Mouse (Mus musculus): Measurements from ENCODE around the gene Mx1. TPM values are rescaled to one million over a fixed set of nuclear protein-coding genes. Genes with fewer than 3 reads are reported as not detected.

Gene Mx1
- polyA plus RNA-seq, 1 experiment from 2014 or later, result 0.04 TPM

DNA sequence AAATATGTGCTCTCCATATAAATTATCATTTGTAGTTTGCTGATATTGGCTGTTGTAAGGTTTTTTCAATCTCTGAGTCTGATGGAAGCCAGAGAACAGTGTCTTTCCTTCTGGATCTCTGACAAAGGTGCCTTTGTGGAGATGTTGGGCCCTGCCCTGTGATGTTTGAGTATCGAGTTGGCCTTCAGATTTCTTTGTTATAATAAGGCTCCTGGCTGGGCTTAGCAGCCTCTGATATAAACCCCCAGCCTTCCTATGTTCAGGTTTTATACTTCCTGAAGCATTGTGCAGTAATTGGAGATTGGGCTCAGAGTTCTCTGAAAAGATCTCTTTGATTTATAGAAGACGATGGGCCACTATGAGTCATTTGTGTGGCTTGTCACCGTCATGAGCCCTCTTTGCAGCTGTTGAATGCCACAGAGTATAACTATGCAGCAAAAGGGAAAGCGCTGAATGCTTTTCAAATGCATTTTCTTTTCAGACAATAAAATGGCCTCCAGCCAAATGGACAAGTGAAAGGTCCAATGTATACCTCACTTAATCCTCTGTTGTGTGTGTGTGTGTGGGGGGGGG lies 60.4 kb downstream of the Mx1 start:
- no peak overlapping the region for H3K4me3 ChIP-seq (ENCODE audit: low read depth, low read length)
- no peak overlapping the region for H3K4me2 ChIP-seq
- no peaks in the 10 kb centered on the region for H3K9me3 ChIP-seq (ENCODE audit: control insufficient read depth, low read length)
- 64% methylated on average over 4 of the region's 4 CpGs for WGBS
- H3K4me1 ChIP-seq (ENCODE audit: control insufficient read depth, insufficient read depth, low read length), result no peaks in the 10 kb centered on the region
- no peak overlapping the region for H3K27ac ChIP-seq (ENCODE audit: low read depth, low read length)
- H3K27me3 ChIP-seq (ENCODE audit: control insufficient read depth, insufficient read depth, low read length), result no peaks in the 10 kb centered on the region
- DNase-seq (ENCODE audit: low spot score, missing footprints), result no peak
- no peaks in the 10 kb centered on the region for H3K36me3 ChIP-seq (ENCODE audit: control insufficient read depth, insufficient read depth, low read length)
- no peak overlapping the region for H3K9ac ChIP-seq (ENCODE audit: low read length)
- no peak for ATAC-seq (ENCODE audit: low FRiP score)

- Histone ChIP-seq H3K4me2 (no peak overlapping the region), H3K27me3 (ENCODE audit: control insufficient read depth, insufficient read depth, low read length) (no peaks in the 10 kb centered on the region), H3K36me3 (ENCODE audit: control insufficient read depth, insufficient read depth, low read length) (no peaks in the 10 kb centered on the region), H3K27ac (ENCODE audit: low read depth, low read length) (no peak overlapping the region), H3K4me3 (ENCODE audit: low read depth, low read length) (no peak overlapping the region), H3K9ac (ENCODE audit: low read length) (no peak overlapping the region), H3K4me1 (ENCODE audit: control insufficient read depth, insufficient read depth, low read length) (no peaks in the 10 kb centered on the region), H3K9me3 (ENCODE audit: control insufficient read depth, low read length) (no peaks in the 10 kb centered on the region)
- ATAC-seq (ENCODE audit: low FRiP score), result no peak
- no peak for DNase-seq (ENCODE audit: low spot score, missing footprints)
Observed at GRCm38 (mm10) chr16:97401741-97402140, 61.0 kb downstream of the Mx1 start.

GRCm38 (mm10) chr16:97399991-97400390 lies 62.7 kb downstream of the Mx1 start:
- no peaks in the 10 kb centered on the region for H3K36me3 ChIP-seq (ENCODE audit: control insufficient read depth, insufficient read depth, low read length)
- ATAC-seq (ENCODE audit: low FRiP score) (no peak), DNase-seq (ENCODE audit: low spot score, missing footprints) (no peak)

DNA sequence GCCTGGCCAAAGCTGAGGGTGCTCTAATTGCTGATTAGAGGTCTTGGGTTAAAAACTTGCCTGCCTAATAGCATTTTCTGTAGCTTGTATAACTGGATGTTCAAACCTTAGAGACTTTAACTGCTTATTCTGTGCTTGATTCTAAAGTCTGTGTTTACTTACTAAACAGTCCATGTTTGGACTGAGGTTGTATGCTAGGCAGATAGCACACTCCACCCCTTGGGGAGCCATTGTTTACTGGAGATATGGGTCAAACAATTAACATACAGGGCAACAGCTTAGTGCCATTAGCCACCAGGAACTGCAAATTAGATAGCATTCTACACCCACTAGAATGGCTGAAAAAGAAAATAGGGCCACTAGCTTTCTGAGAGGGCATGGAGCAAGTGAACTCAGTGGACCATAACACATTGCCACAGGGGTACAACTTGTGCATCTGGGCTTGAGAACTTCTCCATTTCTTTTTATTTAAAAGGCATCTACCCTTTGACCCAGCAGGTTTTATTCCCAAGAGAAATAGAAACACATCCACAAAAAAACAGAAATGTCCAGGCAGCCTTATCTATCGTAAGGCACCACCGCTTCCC lies 64.7 kb downstream of the Mx1 start:
- WGBS, result 89% methylated on average over 2 of the region's 2 CpGs
- Histone ChIP-seq H3K9me3 (ENCODE audit: control insufficient read depth, low read length) (no peaks in the 10 kb centered on the region), H3K27ac (ENCODE audit: low read depth, low read length) (no peak overlapping the region), H3K4me1 (ENCODE audit: control insufficient read depth, insufficient read depth, low read length) (no peaks in the 10 kb centered on the region), H3K9ac (ENCODE audit: low read length) (no peak overlapping the region), H3K27me3 (ENCODE audit: control insufficient read depth, insufficient read depth, low read length) (no peaks in the 10 kb centered on the region), H3K4me3 (ENCODE audit: low read depth, low read length) (no peak overlapping the region), H3K36me3 (ENCODE audit: control insufficient read depth, insufficient read depth, low read length) (no peaks in the 10 kb centered on the region), H3K4me2 (no peak overlapping the region)
- no peak for ATAC-seq (ENCODE audit: low FRiP score)
- DNase-seq (ENCODE audit: low spot score, missing footprints), result no peak

More at GRCm38 (mm10) chr16:97399991-97400390, 62.7 kb downstream of the Mx1 start:
- Histone ChIP-seq H3K27ac (ENCODE audit: low read depth, low read length) (no peak overlapping the region), H3K9ac (ENCODE audit: low read length) (no peak overlapping the region), H3K4me3 (ENCODE audit: low read depth, low read length) (no peak overlapping the region), H3K9me3 (ENCODE audit: control insufficient read depth, low read length) (no peaks in the 10 kb centered on the region), H3K4me2 (no peak overlapping the region), H3K4me1 (ENCODE audit: control insufficient read depth, insufficient read depth, low read length) (no peaks in the 10 kb centered on the region), H3K27me3 (ENCODE audit: control insufficient read depth, insufficient read depth, low read length) (no peaks in the 10 kb centered on the region)
- WGBS, result 89% methylated on average over 4 of the region's 4 CpGs

Other genes starting within 250 kb of the Mx1 start
- 2.3 and 2.8 TPM in 2 replicates for gene Bace2, start 106.2 kb downstream of the Mx1 start, polyA plus RNA-seq (2014; fragmentation: Nextera tagmentation; extraction: Ambion mirVana)
- not detected in 2 replicates for gene Fam3b, start 51.9 kb upstream of the Mx1 start, polyA plus RNA-seq (2014; fragmentation: Nextera tagmentation; extraction: Ambion mirVana)
- gene Tmprss2, start 148.3 kb upstream of the Mx1 start, polyA plus RNA-seq (2014; fragmentation: Nextera tagmentation; extraction: Ambion mirVana), result 0.23 TPM in 1 of 2 replicates, not detected in the other

All from midbrain, embryonic 11.5 days (tissue).